Mouse (Mus musculus): Measurements from ENCODE around the gene Faah. TPM values are rescaled to one million over a fixed set of nuclear protein-coding genes. Genes with fewer than 3 reads are reported as not detected.

The Faah gene
- total and polyA plus RNA-seq, 3 experiments: 3.4 to 15.1 (median 13.3) TPM

DNA sequence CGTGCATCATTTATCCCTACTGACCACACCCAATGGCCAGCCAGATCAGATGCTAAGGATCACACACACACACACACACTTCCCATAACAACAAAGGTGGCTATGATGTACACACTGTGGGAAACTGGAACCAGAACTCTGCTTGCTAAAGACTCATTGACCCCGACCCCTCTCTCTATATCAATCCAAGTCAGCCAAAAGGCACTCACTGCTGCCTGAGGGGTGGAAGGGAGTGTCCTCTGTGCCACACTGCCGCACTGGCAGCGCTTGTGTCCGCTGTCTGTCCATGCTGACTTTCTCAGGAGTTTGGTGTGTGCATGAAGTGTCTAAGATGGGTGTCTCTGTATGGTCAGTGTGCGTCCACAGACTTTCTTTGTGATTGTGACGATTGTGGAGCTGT, 55.7 kb downstream of the Faah start:
- no peak for DNase-seq (ENCODE audit: extremely low read depth)
- H3K4me2 ChIP-seq (ENCODE audit: insufficient read depth, low read depth, poor library complexity, severe bottlenecking): no peak overlapping the region

DNA sequence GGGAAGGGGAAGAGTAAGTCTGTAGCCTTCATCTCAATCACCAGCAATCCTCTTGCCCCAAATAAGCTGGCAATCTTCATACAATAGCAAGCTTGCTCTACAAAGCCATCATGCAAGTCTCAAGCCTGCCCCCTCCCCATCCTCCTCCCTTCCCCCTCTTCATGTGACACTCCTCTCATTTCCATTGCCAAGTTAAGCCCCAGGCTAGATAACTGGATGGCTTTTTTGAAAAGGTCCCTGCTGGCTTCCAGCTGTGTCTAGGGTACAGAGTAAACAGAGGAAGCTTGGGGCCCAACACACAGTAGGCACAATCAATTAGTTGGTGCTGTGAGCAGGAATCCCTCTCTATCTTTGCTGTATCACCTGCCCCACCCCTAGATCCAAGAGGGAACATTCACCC, 58.2 kb downstream of the Faah start:
- DNase-seq (ENCODE audit: extremely low read depth): no peak
- no peaks in the 10 kb centered on the region for H3K79me2 ChIP-seq (replicated peaks; ENCODE audit: control insufficient read depth, extremely low read depth, insufficient read depth, poor library complexity, severe bottlenecking)
- H3K27ac ChIP-seq (ENCODE audit: insufficient read depth, low read depth): no peak overlapping the region
- in situ Hi-C loops (cut with MboI; ENCODE audit: low pct_ligation_motif_present, low pct_unique_long_range_greater_than_20kb, low sequenced_read_pairs): loop anchor here (10.0 kb wide), 2 partner anchors 55 to 225 kb away; partner anchors contain the start of gene Efcab14
- no peaks in the 10 kb centered on the region for H3K36me3 ChIP-seq (replicated peaks in 1 of 2; ENCODE audit: control insufficient read depth in 1 of 2, insufficient read depth in 1 of 2, low read length in 1 of 2)
- no peak overlapping the region for H3K4me2 ChIP-seq (ENCODE audit: insufficient read depth, low read depth, poor library complexity, severe bottlenecking)
- peaks cover 7% of the 10 kb centered on the region for H3K9me3 ChIP-seq (replicated peaks; ENCODE audit: low read length)
- H3K27me3 ChIP-seq (replicated peaks): peaks cover 84% of the 10 kb centered on the region
- H3K9ac ChIP-seq (ENCODE audit: insufficient read depth, low read depth): no peak overlapping the region
- no peak overlapping the region for H3K4me3 ChIP-seq (replicated peaks in 1 of 3; ENCODE audit: low read depth in 2 of 3, low read length in 2 of 3, poor library complexity in 1 of 3)
- dilution Hi-C loops (cut with MboI; ENCODE audit: extremely low pct_ligation_motif_present, extremely low pct_unique_long_range_greater_than_20kb, low sequenced_read_pairs): no loop called here
- TF ChIP-seq RCOR1 (conservative IDR thresholded peaks at IDR 0.05; ENCODE audit: low read depth, low read length): no peak
- TF ChIP-seq CHD1 (IDR thresholded peaks at IDR 0.05; ENCODE audit: low read depth, low read length): no peak
- TF ChIP-seq NRF1 (IDR thresholded peaks at IDR 0.05; ENCODE audit: low read depth, low read length): no peak
- no peak for TF ChIP-seq PAX5 (IDR thresholded peaks at IDR 0.05; ENCODE audit: low read length)
- no peak for TF ChIP-seq GABPA (IDR thresholded peaks at IDR 0.05; ENCODE audit: insufficient replicate concordance, low read depth, low read length)
- peaks cover 0 to 9% of the 10 kb centered on the region in 2 experiments; a peak in 2 of 4 replicates for H3K4me1 ChIP-seq (ENCODE audit: control insufficient read depth in 1 of 2, insufficient read depth in 2 of 2)

More for the DNA sequence above, 55.7 kb downstream of the Faah start:
- Histone ChIP-seq H3K27me3 (replicated peaks) (peaks cover 86% of the 10 kb centered on the region), H3K4me1 (ENCODE audit: control insufficient read depth in 1 of 2, insufficient read depth in 2 of 2) (peaks cover 6 to 18% of the 10 kb centered on the region in 2 experiments; a peak in 3 of 4 replicates), H3K4me3 (replicated peaks in 1 of 3; ENCODE audit: low read depth in 2 of 3, low read length in 2 of 3, poor library complexity in 1 of 3) (no peak overlapping the region), H3K9ac (ENCODE audit: insufficient read depth, low read depth) (no peak overlapping the region), H3K36me3 (replicated peaks in 1 of 2; ENCODE audit: control insufficient read depth in 1 of 2, insufficient read depth in 1 of 2, low read length in 1 of 2) (no peaks in the 10 kb centered on the region), H3K27ac (ENCODE audit: insufficient read depth, low read depth) (no peak overlapping the region), H3K9me3 (replicated peaks; ENCODE audit: low read length) (peaks cover 7% of the 10 kb centered on the region), H3K79me2 (replicated peaks; ENCODE audit: control insufficient read depth, extremely low read depth, insufficient read depth, poor library complexity, severe bottlenecking) (no peaks in the 10 kb centered on the region)
- in situ Hi-C loops (cut with MboI; ENCODE audit: low pct_ligation_motif_present, low pct_unique_long_range_greater_than_20kb, low sequenced_read_pairs) (no loop called here), dilution Hi-C loops (cut with MboI; ENCODE audit: extremely low pct_ligation_motif_present, extremely low pct_unique_long_range_greater_than_20kb, low sequenced_read_pairs) (no loop called here)
- TF ChIP-seq KAT2A (IDR thresholded peaks at IDR 0.05; ENCODE audit: insufficient replicate concordance, low read length) (no peak), RCOR1 (conservative IDR thresholded peaks at IDR 0.05; ENCODE audit: low read depth, low read length) (no peak), IRF4 (IDR thresholded peaks at IDR 0.05; ENCODE audit: low read depth, low read length) (no peak), ETS1 (conservative IDR thresholded peaks at IDR 0.05; ENCODE audit: low read depth, low read length) (no peak), MAX (IDR thresholded peaks at IDR 0.05; ENCODE audit: low read length) (no peak), UBTF (IDR thresholded peaks at IDR 0.05; ENCODE audit: low read depth, low read length) (no peak), ELF1 (IDR thresholded peaks at IDR 0.05; ENCODE audit: low read depth, low read length) (no peak), MEF2A (IDR thresholded peaks at IDR 0.05; ENCODE audit: borderline replicate concordance, low read depth, low read length) (no peak), TBP (conservative IDR thresholded peaks at IDR 0.05; ENCODE audit: low read depth, low read length) (no peak), CHD2 (IDR thresholded peaks at IDR 0.05; ENCODE audit: low read length) (no peak), JUND (conservative IDR thresholded peaks at IDR 0.05; ENCODE audit: low read depth, low read length) (no peak), JUN (IDR thresholded peaks at IDR 0.05; ENCODE audit: insufficient read depth, low read depth, low read length) (no peak), ZNF384 (IDR thresholded peaks at IDR 0.05; ENCODE audit: low read depth, low read length) (no peak), CTCF (conservative IDR thresholded peaks at IDR 0.05 in 1 of 2, IDR thresholded peaks at IDR 0.05 in 1 of 2; ENCODE audit: low read depth in 2 of 2, low read length in 2 of 2) (no peak), POLR2AphosphoS2 (IDR thresholded peaks at IDR 0.05; ENCODE audit: low read depth, low read length) (no peak), RAD21 (IDR thresholded peaks at IDR 0.05; ENCODE audit: low read depth, low read length) (no peak)
